In the genomic region with DNA sequence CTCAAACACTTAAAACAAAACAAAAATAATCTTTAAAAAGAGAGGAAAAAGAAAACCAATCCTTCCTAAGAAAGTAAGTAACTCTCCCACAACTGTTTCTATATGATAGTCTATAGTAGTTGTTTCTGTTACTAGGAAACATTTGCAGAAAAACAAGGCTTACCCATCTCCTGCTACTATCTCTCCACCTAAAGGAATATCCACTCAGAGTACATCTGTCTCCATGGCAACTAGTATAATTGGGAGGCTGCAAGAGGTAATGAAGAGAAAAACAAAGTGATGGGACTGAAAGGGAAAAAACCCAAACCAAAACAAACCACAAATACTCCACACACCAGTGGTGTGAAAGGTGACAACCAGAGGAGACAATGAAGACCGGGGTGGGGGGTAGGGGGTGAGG, we compare ENCODE assay signal across 25 mouse cellular contexts. TPM values are rescaled to one million over a fixed set of nuclear protein-coding genes. Genes with fewer than 3 reads are reported as not detected.
A peak's percentile ranks its signal among the peaks of the same experiment; 100 is the strongest.
DNase-seq lines count a peak whose midpoint lies in the region; ATAC-seq and TF ChIP-seq lines count a peak whose summit lies in the region.
"Had no signal": no experiment of that assay in that cellular context is flagged by ENCODE, and none has a peak within 500 bp of the region (broad histone marks: within the 10 kb centered on the region; RNA-seq: fewer than 3 reads in every experiment).

No protein-coding gene starts in this region.

- H3K4me2 ChIP-seq in hindbrain, embryonic 13.5 days = no peak overlapping the region
- H3K4me2 ChIP-seq in hindbrain, embryonic 11.5 days (replicated peaks; ENCODE audit: low read depth, low read length) = no peak overlapping the region
- no peak overlapping the region for H3K4me2 ChIP-seq in neural tube, embryonic 15.5 days
- no peak overlapping the region for H3K4me2 ChIP-seq in midbrain, embryonic 15.5 days
- no peak overlapping the region for H3K4me2 ChIP-seq in liver, postnatal 0 days (ENCODE audit: low read depth, low read length)
- H3K4me2 ChIP-seq: limb, embryonic 15.5 days; liver, embryonic 13.5 days; neural tube, embryonic 12.5 days had no signal

- no peak overlapping the region for H3K4me3 ChIP-seq in hindbrain, embryonic 13.5 days
- H3K4me3 ChIP-seq in hindbrain, embryonic 11.5 days (ENCODE audit: low read depth, low read length) = no peak overlapping the region
- no peak overlapping the region for H3K4me3 ChIP-seq in neural tube, embryonic 15.5 days (replicated peaks)
- no peak overlapping the region for H3K4me3 ChIP-seq in midbrain, embryonic 15.5 days
- no peak overlapping the region for H3K4me3 ChIP-seq in liver, postnatal 0 days (ENCODE audit: low read depth, low read length)
- H3K4me3 ChIP-seq: limb, embryonic 10.5 days; limb, embryonic 15.5 days; liver, embryonic 13.5 days; neural tube, embryonic 12.5 days had no signal

- TF ChIP-seq CTCF in liver, postnatal 0 days (IDR thresholded peaks at IDR 0.05; ENCODE audit: low read depth) = no peak

- peaks cover 23% of the 10 kb centered on the region for H3K4me1 ChIP-seq in hindbrain, embryonic 13.5 days (replicated peaks)
- H3K4me1 ChIP-seq in hindbrain, embryonic 11.5 days (replicated peaks; ENCODE audit: control insufficient read depth, insufficient read depth, low read length) = no peaks in the 10 kb centered on the region; the same call in 1 of the 2 replicates
- peaks cover 20% of the 10 kb centered on the region for H3K4me1 ChIP-seq in neural tube, embryonic 15.5 days
- peaks cover 18% of the 10 kb centered on the region for H3K4me1 ChIP-seq in midbrain, embryonic 15.5 days
- H3K4me1 ChIP-seq in liver, postnatal 0 days (ENCODE audit: insufficient read depth) = peaks cover 11% of the 10 kb centered on the region

- DNase-seq in hindbrain, embryonic 11.5 days (ENCODE audit: low spot score) = no peak
- DNase-seq in neural tube, embryonic 10.5 days (ENCODE audit: extremely low spot score, low spot score) = no peak
- no peak for DNase-seq in liver, postnatal 0 days
- DNase-seq: adrenal gland, postnatal 25 days; cerebellum, adult 8-10 months; cerebellum, postnatal 36 days; gastrocnemius, postnatal 14 days; heart, postnatal 14 days; kidney, adult 9 months; kidney, postnatal 10 days; layer of hippocampus, postnatal 36 days; liver, embryonic 13.5 days; lung, adult 2 months; lung, postnatal 10 days; thymus, adult 2 months; thymus, postnatal 36 days had no signal

- H3K9me3 ChIP-seq in hindbrain, embryonic 13.5 days = no peaks in the 10 kb centered on the region
- no peaks in the 10 kb centered on the region for H3K9me3 ChIP-seq in hindbrain, embryonic 11.5 days (ENCODE audit: control insufficient read depth, low read length)
- no peaks in the 10 kb centered on the region for H3K9me3 ChIP-seq in neural tube, embryonic 15.5 days (replicated peaks)
- no peaks in the 10 kb centered on the region for H3K9me3 ChIP-seq in midbrain, embryonic 15.5 days
- no peaks in the 10 kb centered on the region for H3K9me3 ChIP-seq in liver, postnatal 0 days (ENCODE audit: low read length)
- H3K9me3 ChIP-seq: limb, embryonic 10.5 days; limb, embryonic 15.5 days; liver, embryonic 13.5 days; neural tube, embryonic 12.5 days had no signal

- H3K27me3 ChIP-seq in hindbrain, embryonic 13.5 days = no peaks in the 10 kb centered on the region
- H3K27me3 ChIP-seq in hindbrain, embryonic 11.5 days (ENCODE audit: control insufficient read depth, insufficient read depth, low read length) = no peaks in the 10 kb centered on the region
- H3K27me3 ChIP-seq in neural tube, embryonic 15.5 days (replicated peaks) = no peaks in the 10 kb centered on the region
- H3K27me3 ChIP-seq in midbrain, embryonic 15.5 days (replicated peaks) = no peaks in the 10 kb centered on the region
- H3K27me3 ChIP-seq in liver, postnatal 0 days (ENCODE audit: insufficient read depth, low read length) = no peaks in the 10 kb centered on the region
- H3K27me3 ChIP-seq: limb, embryonic 15.5 days; liver, embryonic 13.5 days; neural tube, embryonic 12.5 days had no signal

- ATAC-seq in hindbrain, embryonic 13.5 days (ENCODE audit: low FRiP score) = peak; percentile 49
- no peak for ATAC-seq in hindbrain, embryonic 11.5 days (ENCODE audit: low FRiP score)
- ATAC-seq in neural tube, embryonic 15.5 days (ENCODE audit: low FRiP score) = peak; percentile 77
- peak; percentile 51 for ATAC-seq in midbrain, embryonic 15.5 days (replicated peaks)
- ATAC-seq in megakaryocyte-erythroid progenitor cell, adult 5-6 weeks (replicated peaks; ENCODE audit: low FRiP score, low TSS enrichment, poor library complexity, severe bottlenecking) = no peak
- ATAC-seq in liver, postnatal 0 days = no peak
- ATAC-seq: CD4-positive, CD25-positive, alpha-beta regulatory T cell, adult 4 months had no signal

- H3K9ac ChIP-seq in hindbrain, embryonic 13.5 days = no peak overlapping the region
- H3K9ac ChIP-seq in hindbrain, embryonic 11.5 days (ENCODE audit: low read depth, low read length) = no peak overlapping the region
- no peak overlapping the region for H3K9ac ChIP-seq in neural tube, embryonic 15.5 days (replicated peaks)
- H3K9ac ChIP-seq in midbrain, embryonic 15.5 days = no peak overlapping the region
- no peak overlapping the region for H3K9ac ChIP-seq in liver, postnatal 0 days (replicated peaks)
- H3K9ac ChIP-seq: limb, embryonic 15.5 days; liver, embryonic 13.5 days; neural tube, embryonic 12.5 days had no signal

- no peak overlapping the region for H3K27ac ChIP-seq in hindbrain, embryonic 13.5 days
- H3K27ac ChIP-seq in hindbrain, embryonic 11.5 days (ENCODE audit: low read depth, low read length) = no peak overlapping the region
- H3K27ac ChIP-seq in neural tube, embryonic 15.5 days (replicated peaks) = no peak overlapping the region
- H3K27ac ChIP-seq in midbrain, embryonic 15.5 days = no peak overlapping the region
- H3K27ac ChIP-seq in liver, postnatal 0 days (ENCODE audit: low read depth) = no peak overlapping the region
- H3K27ac ChIP-seq: limb, embryonic 10.5 days; limb, embryonic 15.5 days; liver, embryonic 13.5 days; macrophage; neural tube, embryonic 12.5 days had no signal

- H3K36me3 ChIP-seq in hindbrain, embryonic 13.5 days = no peaks in the 10 kb centered on the region
- no peaks in the 10 kb centered on the region for H3K36me3 ChIP-seq in hindbrain, embryonic 11.5 days (ENCODE audit: control insufficient read depth, insufficient read depth, low read length)
- H3K36me3 ChIP-seq in neural tube, embryonic 15.5 days = no peaks in the 10 kb centered on the region
- no peaks in the 10 kb centered on the region for H3K36me3 ChIP-seq in midbrain, embryonic 15.5 days (replicated peaks)
- H3K36me3 ChIP-seq in liver, postnatal 0 days (replicated peaks; ENCODE audit: insufficient read depth, low read length) = no peaks in the 10 kb centered on the region; the same call in 1 of the 2 replicates
- H3K36me3 ChIP-seq: limb, embryonic 10.5 days; limb, embryonic 15.5 days; liver, embryonic 13.5 days; neural tube, embryonic 12.5 days had no signal

- no peak for TF ChIP-seq EP300 in liver, postnatal 0 days (IDR thresholded peaks at IDR 0.05; ENCODE audit: low read depth)

- 0% methylated on average over 1 of the region's 1 CpGs for WGBS in hindbrain, embryonic 13.5 days
- WGBS in hindbrain, embryonic 11.5 days = 17% methylated on average over 1 of the region's 1 CpGs
- 0% methylated on average over 1 of the region's 1 CpGs for WGBS in neural tube, embryonic 15.5 days
- WGBS in midbrain, embryonic 15.5 days = 17% methylated on average over 1 of the region's 1 CpGs
- WGBS in liver, postnatal 0 days (ENCODE audit: insufficient replicate concordance) = no CpG with 5 or more reads among the region's 1 CpGs

RNA-seq across cellular contexts. Expression of a gene that starts 17.7 kb away (rescaled TPM):
- polyA plus RNA-seq in hindbrain, embryonic 13.5 days (2015; fragmentation: Nextera tagmentation; extraction: Ambion mirVana) = 2.4 and 2.8 TPM in 2 replicates
- 1.0 and 2.0 TPM in 2 replicates for polyA plus RNA-seq in hindbrain, embryonic 11.5 days (2014; fragmentation: Nextera tagmentation; extraction: Ambion mirVana)
- polyA plus RNA-seq in neural tube, embryonic 15.5 days (2015; fragmentation: Nextera tagmentation; extraction: Ambion mirVana) = 1.8 and 3.7 TPM in 2 replicates
- polyA plus RNA-seq in midbrain, embryonic 15.5 days (2015; fragmentation: Nextera tagmentation; extraction: Ambion mirVana) = 1.4 TPM in 2 replicates
- 0.69 TPM in 1 of 2 replicates, not detected in the other for total RNA-seq in megakaryocyte-erythroid progenitor cell, adult 5-6 weeks (2014; fragmentation: Nextera tagmentation)
- total RNA-seq in megakaryocyte-erythroid progenitor cell, adult 5-6 weeks (2017) = 0.84 TPM in 1 of 2 replicates, not detected in the other
- 9.2 and 12.5 TPM in 2 replicates for polyA plus RNA-seq in liver, postnatal 0 days (2015; fragmentation: Nextera tagmentation; extraction: Ambion mirVana)
- polyA plus RNA-seq: CD4-positive, CD25-positive, alpha-beta regulatory T cell, adult 4 months had no signal

Comparison
In these comparisons a context has a peak if more than half of its experiments do, and no peak if none do; other contexts are left out.
1. ATAC-seq: peak in hindbrain, embryonic 13.5 days (single experiment), neural tube, embryonic 15.5 days (single experiment) and midbrain, embryonic 15.5 days (single experiment); none in hindbrain, embryonic 11.5 days (single experiment), megakaryocyte-erythroid progenitor cell, adult 5-6 weeks (single experiment) and liver, postnatal 0 days (single experiment).